Mouse (Mus musculus): ENCODE data around the gene Fam45a. TPM values are rescaled to one million over a fixed set of nuclear protein-coding genes. Genes with fewer than 3 reads are reported as not detected.
A peak's percentile ranks its signal among the peaks of the same experiment; 100 is the strongest.

Gene Fam45a
- total RNA-seq, 1 experiment: 17.0 TPM

DNA sequence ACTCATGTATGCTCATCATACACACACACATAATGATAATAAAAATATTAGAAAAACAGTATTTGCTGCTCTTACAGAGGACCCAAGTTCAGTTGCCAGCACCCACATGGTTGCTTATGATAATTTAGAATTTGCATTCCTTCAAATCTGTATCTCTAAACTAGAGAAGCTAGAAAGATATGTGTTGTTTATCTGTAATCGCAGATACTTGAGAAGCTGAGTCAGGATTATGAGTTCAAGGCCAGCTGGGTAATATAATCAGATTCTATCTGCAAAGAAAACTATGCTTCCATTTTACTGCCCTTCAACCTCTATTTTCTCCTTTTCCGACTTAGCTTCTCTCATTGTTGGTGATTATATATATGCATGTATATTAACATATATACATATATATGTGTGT is 14.0 kb upstream of the Fam45a start:
- in situ Hi-C loops (cut with MboI; ENCODE audit: low sequenced_read_pairs in 2 of 2, unreplicated experiment in 2 of 2): no loop called here
- TF ChIP-seq CHD2 (IDR thresholded peaks at IDR 0.05; ENCODE audit: low read depth, low read length): no peak
- no peak for TF ChIP-seq ZC3H11A (IDR thresholded peaks at IDR 0.05; ENCODE audit: borderline replicate concordance, low read depth, low read length)
- TF ChIP-seq ZNF384 (IDR thresholded peaks at IDR 0.05; ENCODE audit: low read depth, low read length): no peak
- H3K36me3 ChIP-seq (ENCODE audit: control insufficient read depth, insufficient read depth, low read length, poor library complexity, severe bottlenecking): no peaks in the 10 kb centered on the region
- H3K9me3 ChIP-seq (ENCODE audit: control insufficient read depth, insufficient read depth, low read depth, low read length): no peaks in the 10 kb centered on the region
- H3K4me3 ChIP-seq (ENCODE audit: insufficient read depth in 1 of 2, low read depth in 1 of 2, low read length in 2 of 2, poor library complexity in 1 of 2, severe bottlenecking in 1 of 2): no peak overlapping the region
- H3K9ac ChIP-seq (ENCODE audit: insufficient read depth, low read depth, low read length, poor library complexity, severe bottlenecking): no peak overlapping the region
- DNase-seq (ENCODE audit: low read depth, low spot score): no peak
- H3K4me1 ChIP-seq (ENCODE audit: control insufficient read depth in 2 of 2, insufficient read depth in 2 of 2, low read length in 2 of 2, poor library complexity in 1 of 2): no peaks in the 10 kb centered on the region
- H3K27ac ChIP-seq (ENCODE audit: insufficient read depth, low read depth, low read length, poor library complexity, severe bottlenecking): no peak overlapping the region

DNA sequence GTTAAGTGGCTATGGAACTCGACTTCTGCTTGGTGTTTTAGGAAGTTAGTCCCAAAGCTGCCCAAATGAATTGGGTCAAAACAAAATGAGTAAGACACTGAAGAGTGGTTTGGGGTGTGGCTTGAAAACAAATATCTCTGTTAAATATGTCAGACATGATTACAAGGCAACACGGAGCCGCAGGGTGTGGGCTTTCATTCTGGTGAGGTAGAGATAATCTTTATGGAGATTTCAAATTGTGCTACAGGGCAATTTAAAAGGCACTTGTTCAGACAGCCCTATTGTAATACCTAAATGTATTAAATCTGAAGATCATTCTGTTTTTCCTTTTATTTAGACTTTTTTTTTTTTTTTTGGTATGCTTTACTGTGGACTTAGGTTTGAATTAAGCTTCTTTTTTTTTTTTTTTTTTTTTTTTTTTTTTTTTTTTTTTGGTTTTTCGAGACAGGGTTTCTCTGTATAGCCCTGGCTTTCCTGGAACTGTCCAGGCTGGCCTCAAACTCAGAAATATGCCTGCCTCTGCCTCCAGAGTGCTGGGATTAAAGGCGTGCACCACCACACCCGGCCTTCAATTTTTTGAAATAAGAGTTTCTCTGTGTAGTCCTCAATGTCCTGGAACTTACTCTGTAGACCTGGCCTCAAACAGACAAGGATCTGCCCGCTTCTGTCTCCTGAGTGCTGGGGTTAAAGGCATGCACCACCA is 11.4 kb upstream of the Fam45a start:
- no peak for DNase-seq (ENCODE audit: low read depth, low spot score)
- no peak overlapping the region for H3K4me3 ChIP-seq (ENCODE audit: insufficient read depth in 1 of 2, low read depth in 1 of 2, low read length in 2 of 2, poor library complexity in 1 of 2, severe bottlenecking in 1 of 2)
- H3K27ac ChIP-seq (ENCODE audit: insufficient read depth, low read depth, low read length, poor library complexity, severe bottlenecking): no peak overlapping the region
- H3K9me3 ChIP-seq (ENCODE audit: control insufficient read depth, insufficient read depth, low read depth, low read length): no peaks in the 10 kb centered on the region
- H3K4me1 ChIP-seq (ENCODE audit: control insufficient read depth in 2 of 2, insufficient read depth in 2 of 2, low read length in 2 of 2, poor library complexity in 1 of 2): no peaks in the 10 kb centered on the region
- H3K36me3 ChIP-seq (ENCODE audit: control insufficient read depth, insufficient read depth, low read length, poor library complexity, severe bottlenecking): no peaks in the 10 kb centered on the region
- TF ChIP-seq ZNF384 (IDR thresholded peaks at IDR 0.05; ENCODE audit: low read depth, low read length) (peak; percentile 8; the same call in 1 of the 2 replicates), MAFK (IDR thresholded peaks at IDR 0.05; ENCODE audit: insufficient read depth, low read depth, low read length) (no peak)
- no peak overlapping the region for H3K9ac ChIP-seq (ENCODE audit: insufficient read depth, low read depth, low read length, poor library complexity, severe bottlenecking)
- in situ Hi-C loops (cut with MboI; ENCODE audit: low sequenced_read_pairs in 2 of 2, unreplicated experiment in 2 of 2): no loop called here

DNA sequence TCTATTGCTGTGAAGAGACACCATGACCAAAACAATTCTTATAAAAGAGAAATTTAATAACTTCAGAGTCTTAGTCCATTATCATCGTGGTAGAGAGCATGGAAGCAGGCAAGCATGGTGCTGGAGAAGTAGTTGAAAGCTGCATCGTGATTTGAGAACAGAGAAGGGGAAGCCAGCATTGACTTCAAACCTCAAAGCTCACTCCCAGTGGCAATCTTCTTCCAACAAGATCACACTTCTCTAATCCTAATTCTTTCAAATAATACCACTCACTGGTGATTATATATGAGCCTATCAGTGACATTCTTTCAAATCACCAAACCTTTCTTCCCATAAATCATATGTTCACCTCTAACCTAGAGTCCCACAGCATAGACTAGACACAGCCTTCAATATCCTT is 6.5 kb upstream of the Fam45a start:
- TF ChIP-seq ZC3H11A (IDR thresholded peaks at IDR 0.05; ENCODE audit: borderline replicate concordance, low read depth, low read length) (no peak), HCFC1 (IDR thresholded peaks at IDR 0.05; ENCODE audit: borderline replicate concordance, insufficient read depth, low read length) (no peak), MAFK (IDR thresholded peaks at IDR 0.05; ENCODE audit: insufficient read depth, low read depth, low read length) (no peak), ZNF384 (IDR thresholded peaks at IDR 0.05; ENCODE audit: low read depth, low read length) (no peak), CHD2 (IDR thresholded peaks at IDR 0.05; ENCODE audit: low read depth, low read length) (no peak)
- Histone ChIP-seq H3K9me3 (ENCODE audit: control insufficient read depth, insufficient read depth, low read depth, low read length) (no peaks in the 10 kb centered on the region), H3K27ac (ENCODE audit: insufficient read depth, low read depth, low read length, poor library complexity, severe bottlenecking) (no peak overlapping the region), H3K9ac (ENCODE audit: insufficient read depth, low read depth, low read length, poor library complexity, severe bottlenecking) (no peak overlapping the region), H3K4me3 (ENCODE audit: insufficient read depth in 1 of 2, low read depth in 1 of 2, low read length in 2 of 2, poor library complexity in 1 of 2, severe bottlenecking in 1 of 2) (no peak overlapping the region), H3K36me3 (ENCODE audit: control insufficient read depth, insufficient read depth, low read length, poor library complexity, severe bottlenecking) (no peaks in the 10 kb centered on the region), H3K4me1 (ENCODE audit: control insufficient read depth in 2 of 2, insufficient read depth in 2 of 2, low read length in 2 of 2, poor library complexity in 1 of 2) (no peaks in the 10 kb centered on the region)
- no peak for DNase-seq (ENCODE audit: low read depth, low spot score)
- in situ Hi-C loops (cut with MboI; ENCODE audit: low sequenced_read_pairs in 2 of 2, unreplicated experiment in 2 of 2): no loop called here

DNA sequence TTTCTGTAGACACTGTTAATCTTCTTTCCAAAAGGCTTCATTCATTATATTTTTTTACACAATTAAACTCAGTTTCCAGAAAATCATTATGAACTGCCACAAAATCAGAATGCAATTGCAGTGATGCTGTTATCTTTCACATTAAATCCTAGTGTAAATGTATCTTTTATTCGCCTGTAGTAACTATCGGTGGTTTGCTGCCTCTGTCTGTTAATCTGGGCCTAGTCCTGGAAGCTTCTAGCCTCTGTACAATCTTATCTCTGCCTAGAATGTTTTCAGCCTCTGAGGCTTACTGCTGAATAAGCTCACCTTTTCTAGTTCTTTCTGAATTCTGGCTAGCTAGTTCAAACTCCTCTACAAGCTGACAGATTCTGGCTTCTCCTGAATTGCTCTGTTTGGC is 1.5 kb upstream of the Fam45a start:
- Histone ChIP-seq H3K9me3 (ENCODE audit: control insufficient read depth, insufficient read depth, low read depth, low read length) (no peaks in the 10 kb centered on the region), H3K36me3 (ENCODE audit: control insufficient read depth, insufficient read depth, low read length, poor library complexity, severe bottlenecking) (no peaks in the 10 kb centered on the region), H3K27ac (ENCODE audit: insufficient read depth, low read depth, low read length, poor library complexity, severe bottlenecking) (no peak overlapping the region), H3K4me3 (ENCODE audit: insufficient read depth in 1 of 2, low read depth in 1 of 2, low read length in 2 of 2, poor library complexity in 1 of 2, severe bottlenecking in 1 of 2) (no peak overlapping the region), H3K4me1 (ENCODE audit: control insufficient read depth in 2 of 2, insufficient read depth in 2 of 2, low read length in 2 of 2, poor library complexity in 1 of 2) (0 out of 4 replicates have a peak, but pooled peaks cover 0 to 3% of the 10 kb centered on the region in 2 experiments), H3K9ac (ENCODE audit: insufficient read depth, low read depth, low read length, poor library complexity, severe bottlenecking) (no peak overlapping the region)
- TF ChIP-seq ZC3H11A (IDR thresholded peaks at IDR 0.05; ENCODE audit: borderline replicate concordance, low read depth, low read length) (no peak), ZNF384 (IDR thresholded peaks at IDR 0.05; ENCODE audit: low read depth, low read length) (no peak), CHD2 (IDR thresholded peaks at IDR 0.05; ENCODE audit: low read depth, low read length) (no peak), HCFC1 (IDR thresholded peaks at IDR 0.05; ENCODE audit: borderline replicate concordance, insufficient read depth, low read length) (no peak), MAFK (IDR thresholded peaks at IDR 0.05; ENCODE audit: insufficient read depth, low read depth, low read length) (no peak)
- DNase-seq (ENCODE audit: low read depth, low spot score): no peak
- in situ Hi-C loops (cut with MboI; ENCODE audit: low sequenced_read_pairs in 2 of 2, unreplicated experiment in 2 of 2): no loop called here

DNA sequence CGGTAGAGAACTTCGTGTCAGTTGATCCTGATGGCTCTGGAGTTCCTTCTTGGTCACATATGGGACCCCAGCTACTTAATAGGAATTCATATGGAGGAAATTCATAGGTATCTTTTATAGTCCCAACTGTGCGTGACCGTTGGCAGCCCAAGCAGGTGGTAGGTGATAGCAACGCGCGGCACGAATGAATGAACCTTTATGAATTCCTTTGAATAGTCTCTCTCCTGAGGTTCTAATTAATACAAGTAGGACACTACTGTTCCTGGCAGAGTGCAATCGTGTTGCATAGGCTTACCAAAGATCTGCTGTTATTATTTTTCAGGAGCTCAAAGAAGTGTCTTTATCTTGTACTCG is 628 bp downstream of the Fam45a start:
- DNase-seq (ENCODE audit: low read depth, low spot score): no peak
- H3K4me1 ChIP-seq (ENCODE audit: control insufficient read depth in 2 of 2, insufficient read depth in 2 of 2, low read length in 2 of 2, poor library complexity in 1 of 2): 0 out of 4 replicates have a peak, but pooled peaks cover 0 to 3% of the 10 kb centered on the region in 2 experiments
- H3K9ac ChIP-seq (ENCODE audit: insufficient read depth, low read depth, low read length, poor library complexity, severe bottlenecking): peak overlapping the region; percentile 91
- TF ChIP-seq ZC3H11A (IDR thresholded peaks at IDR 0.05; ENCODE audit: borderline replicate concordance, low read depth, low read length) (no peak), CHD2 (IDR thresholded peaks at IDR 0.05; ENCODE audit: low read depth, low read length) (no peak), ZNF384 (IDR thresholded peaks at IDR 0.05; ENCODE audit: low read depth, low read length) (no peak), HCFC1 (IDR thresholded peaks at IDR 0.05; ENCODE audit: borderline replicate concordance, insufficient read depth, low read length) (no peak; the same call in 1 of the 2 replicates), MAFK (IDR thresholded peaks at IDR 0.05; ENCODE audit: insufficient read depth, low read depth, low read length) (no peak)
- peaks cover 2% of the 10 kb centered on the region; the same call in 1 of the 2 replicates for H3K36me3 ChIP-seq (ENCODE audit: control insufficient read depth, insufficient read depth, low read length, poor library complexity, severe bottlenecking)
- H3K4me3 ChIP-seq (ENCODE audit: insufficient read depth in 1 of 2, low read depth in 1 of 2, low read length in 2 of 2, poor library complexity in 1 of 2, severe bottlenecking in 1 of 2): peak overlapping the region; percentile 92 to 95
- no peak overlapping the region for H3K27ac ChIP-seq (ENCODE audit: insufficient read depth, low read depth, low read length, poor library complexity, severe bottlenecking)
- H3K9me3 ChIP-seq (ENCODE audit: control insufficient read depth, insufficient read depth, low read depth, low read length): no peaks in the 10 kb centered on the region
- in situ Hi-C loops (cut with MboI; ENCODE audit: low sequenced_read_pairs in 2 of 2, unreplicated experiment in 2 of 2): no loop called here
